Mouse (Mus musculus) heart, adult 2 months (tissue): ENCODE measurements around the gene P2ry12.

Experiments
- CTCF ChIP-seq: fragments of 200-600 bp; IDR thresholded peaks from 2 replicates; pipeline ENCODE4 v1.8.1; 2022; ENCODE audit warnings: antibody characterized with exemption, mild to moderate bottlenecking, moderate library complexity
- EP300 ChIP-seq: fragments of 200-500 bp; IDR thresholded peaks from 2 replicates; pipeline ENCODE4 v1.6.1; 2011; ENCODE audit warnings: low read depth, low read length, control low read depth; ENCODE audit not compliant: insufficient read depth

GRCm38 (mm10) chr3:59277502-59278253 lies 15.0 kb upstream of the P2ry12 start:
- TF ChIP-seq CTCF (no peak), EP300 (no peak)
